Mouse (Mus musculus): ENCODE measurements at regions not wholly inside any gene's neighbourhood (a gene's known extent, or its start where the extent isn't known, plus 50 kb on each side); places are given as distances from the start of the nearest gene placed in this dataset.

DNA sequence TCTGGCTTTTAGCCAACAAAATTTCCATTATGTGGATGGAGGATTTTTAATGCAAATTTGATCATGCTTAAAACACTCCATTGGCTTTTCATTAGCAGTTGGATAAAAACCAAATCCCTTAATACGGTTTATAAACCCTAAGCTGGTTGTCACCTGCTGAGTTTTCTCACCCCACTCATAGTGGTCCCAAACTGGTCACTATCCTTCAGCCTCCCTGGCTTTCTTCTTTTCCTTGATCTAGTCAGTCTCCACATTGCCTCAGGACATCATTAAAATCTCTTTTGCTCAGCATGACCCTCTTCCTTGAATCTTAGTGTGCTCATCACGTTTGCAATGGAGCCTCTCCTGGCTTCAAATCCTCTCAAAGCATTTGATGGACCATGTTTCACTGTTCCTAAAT lies 340.9 kb upstream of the Cntn3 start:
- H3K9me3 ChIP-seq (ENCODE audit: control insufficient read depth, low read length), result no peaks in the 10 kb centered on the region
- H3K27me3 ChIP-seq (ENCODE audit: control insufficient read depth, insufficient read depth, low read length), result no peaks in the 10 kb centered on the region
- H3K27ac ChIP-seq (replicated peaks; ENCODE audit: low read depth, low read length), result no peak overlapping the region
- no peak for ATAC-seq (ENCODE audit: low FRiP score, low TSS enrichment)
- H3K9ac ChIP-seq (replicated peaks; ENCODE audit: low read length), result no peak overlapping the region
- no peak overlapping the region for H3K4me3 ChIP-seq (replicated peaks; ENCODE audit: low read depth, low read length)
- peak; percentile 42 for DNase-seq
- H3K36me3 ChIP-seq (ENCODE audit: control insufficient read depth, insufficient read depth, low read length), result no peaks in the 10 kb centered on the region
- WGBS, result 37% methylated on average over 2 of the region's 2 CpGs
- H3K4me2 ChIP-seq (ENCODE audit: low read length), result no peak overlapping the region
- no peaks in the 10 kb centered on the region for H3K4me1 ChIP-seq (ENCODE audit: control insufficient read depth, insufficient read depth, low read length)

DNA sequence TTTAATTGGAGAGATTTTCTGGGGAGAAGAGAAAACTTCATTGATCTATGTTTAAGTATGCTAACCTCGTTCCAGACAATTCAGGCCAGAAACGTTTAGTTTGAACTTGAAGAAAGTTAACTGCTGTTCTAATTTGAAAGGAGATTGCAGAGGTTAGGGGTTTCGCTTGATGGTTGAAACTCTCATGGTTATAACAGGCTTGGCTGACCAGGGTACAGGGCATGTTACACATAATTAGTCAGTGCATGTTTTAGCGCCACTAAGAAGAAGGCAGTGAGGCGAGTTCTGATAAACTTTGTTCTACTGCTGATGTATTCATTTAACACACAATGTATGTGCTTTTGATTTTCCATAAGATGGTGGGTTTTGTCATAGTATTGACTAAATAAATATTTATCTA lies 331.1 kb upstream of the Cntn3 start:
- ATAC-seq (ENCODE audit: low FRiP score, low TSS enrichment) (no peak; the same call in 1 of the 2 replicates), DNase-seq (peak; percentile 35)
- Histone ChIP-seq H3K4me1 (ENCODE audit: control insufficient read depth, insufficient read depth, low read length) (no peaks in the 10 kb centered on the region), H3K27ac (replicated peaks; ENCODE audit: low read depth, low read length) (no peak overlapping the region), H3K4me2 (ENCODE audit: low read length) (no peak overlapping the region), H3K27me3 (ENCODE audit: control insufficient read depth, insufficient read depth, low read length) (no peaks in the 10 kb centered on the region), H3K9ac (replicated peaks; ENCODE audit: low read length) (no peak overlapping the region), H3K36me3 (ENCODE audit: control insufficient read depth, insufficient read depth, low read length) (no peaks in the 10 kb centered on the region), H3K9me3 (ENCODE audit: control insufficient read depth, low read length) (no peaks in the 10 kb centered on the region), H3K4me3 (replicated peaks; ENCODE audit: low read depth, low read length) (no peak overlapping the region)
- WGBS, result 19% methylated on average over 5 of the region's 5 CpGs

DNA sequence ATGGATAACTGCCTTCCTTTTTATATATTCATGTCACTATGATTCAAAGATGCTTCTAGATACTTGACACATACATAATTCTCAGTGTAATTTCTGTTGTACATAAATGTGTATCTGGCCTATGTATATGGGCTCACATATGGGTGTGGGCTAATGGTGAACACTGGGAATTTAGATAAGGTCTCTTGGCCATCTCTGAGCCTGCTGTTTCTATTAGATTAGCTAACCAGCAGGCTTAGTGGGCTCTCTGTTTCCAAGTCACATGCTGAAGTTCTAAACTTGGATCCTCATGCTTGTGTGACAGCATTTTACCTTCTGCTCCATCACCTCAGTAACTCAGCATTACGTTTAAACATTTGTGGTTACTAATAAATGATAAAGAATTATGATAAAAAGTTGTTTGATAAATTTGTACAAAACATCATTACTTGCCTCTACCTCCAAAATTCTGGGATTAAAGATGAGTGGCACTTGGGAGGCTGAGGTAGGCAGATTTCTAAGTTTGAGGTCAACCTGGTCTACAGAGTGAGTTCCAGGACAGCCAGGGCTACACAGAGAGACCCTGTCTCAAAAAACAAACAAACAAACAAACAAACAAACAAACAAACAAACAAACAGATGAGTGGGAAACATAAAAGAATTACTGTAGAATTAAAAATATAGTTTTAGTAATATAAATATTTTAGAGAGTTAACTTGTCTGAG lies 327.7 kb upstream of the Cntn3 start:
- H3K4me1 ChIP-seq (ENCODE audit: control insufficient read depth, insufficient read depth, low read length), result no peaks in the 10 kb centered on the region
- DNase-seq, result no peak
- no peaks in the 10 kb centered on the region for H3K9me3 ChIP-seq (ENCODE audit: control insufficient read depth, low read length)
- H3K27ac ChIP-seq (replicated peaks; ENCODE audit: low read depth, low read length), result no peak overlapping the region
- H3K9ac ChIP-seq (replicated peaks; ENCODE audit: low read length), result no peak overlapping the region
- H3K4me2 ChIP-seq (ENCODE audit: low read length), result no peak overlapping the region
- H3K4me3 ChIP-seq (replicated peaks; ENCODE audit: low read depth, low read length), result no peak overlapping the region
- no peaks in the 10 kb centered on the region for H3K36me3 ChIP-seq (ENCODE audit: control insufficient read depth, insufficient read depth, low read length)
- no peaks in the 10 kb centered on the region for H3K27me3 ChIP-seq (ENCODE audit: control insufficient read depth, insufficient read depth, low read length)
- no peak for ATAC-seq (ENCODE audit: low FRiP score, low TSS enrichment)
- 78% methylated on average over 1 of the region's 1 CpGs for WGBS

DNA sequence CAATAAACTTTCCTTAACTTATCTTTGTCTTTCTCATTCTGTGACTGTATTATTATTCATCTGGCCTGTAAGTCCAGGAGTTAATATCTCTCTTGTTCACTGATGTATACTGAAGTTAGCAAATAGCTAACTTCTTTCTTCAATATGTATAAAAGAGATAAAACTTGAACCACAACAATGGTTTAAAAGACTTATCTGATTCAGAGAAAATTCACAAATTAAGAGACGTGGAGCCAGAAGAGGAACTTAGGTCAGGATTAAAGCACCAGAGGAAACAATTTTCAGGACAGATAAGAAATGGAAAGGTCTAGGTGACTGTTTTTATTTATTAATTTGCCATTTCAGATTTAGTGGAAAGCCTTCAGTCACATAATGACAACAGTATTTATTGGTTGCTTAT lies 295.5 kb upstream of the Cntn3 start:
- H3K27me3 ChIP-seq (ENCODE audit: control insufficient read depth, insufficient read depth, low read length), result no peaks in the 10 kb centered on the region
- no peak overlapping the region for H3K4me2 ChIP-seq (ENCODE audit: low read length)
- H3K27ac ChIP-seq (replicated peaks; ENCODE audit: low read depth, low read length), result no peak overlapping the region
- H3K36me3 ChIP-seq (ENCODE audit: control insufficient read depth, insufficient read depth, low read length), result no peaks in the 10 kb centered on the region
- ATAC-seq (ENCODE audit: low FRiP score, low TSS enrichment) (no peak), DNase-seq (no peak)
- no peaks in the 10 kb centered on the region for H3K9me3 ChIP-seq (ENCODE audit: control insufficient read depth, low read length)
- WGBS, result 82% methylated on average over 1 of the region's 1 CpGs
- no peaks in the 10 kb centered on the region for H3K4me1 ChIP-seq (ENCODE audit: control insufficient read depth, insufficient read depth, low read length)
- no peak overlapping the region for H3K4me3 ChIP-seq (replicated peaks; ENCODE audit: low read depth, low read length)
- no peak overlapping the region for H3K9ac ChIP-seq (replicated peaks; ENCODE audit: low read length)

DNA sequence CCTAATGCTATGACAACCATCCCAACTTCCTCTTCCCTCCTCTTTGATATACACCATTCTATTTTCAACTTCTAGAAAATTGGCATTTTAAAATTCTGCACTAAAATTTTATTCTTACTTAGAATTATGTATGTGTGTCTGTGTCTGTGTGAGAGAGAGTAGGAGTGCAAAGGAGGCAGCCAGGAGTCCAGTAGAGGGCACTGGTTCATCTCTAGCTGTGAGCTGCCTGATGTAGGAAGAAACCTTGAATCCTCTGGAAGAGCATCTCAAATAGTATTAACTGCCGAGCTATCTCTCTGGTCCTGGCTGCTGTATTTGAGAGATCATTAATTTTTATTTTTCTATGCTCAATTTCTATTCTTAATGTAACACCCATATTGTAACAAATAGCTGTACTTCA lies 271.6 kb upstream of the Cntn3 start:
- no peaks in the 10 kb centered on the region for H3K4me1 ChIP-seq (ENCODE audit: control insufficient read depth, insufficient read depth, low read length)
- H3K27me3 ChIP-seq (ENCODE audit: control insufficient read depth, insufficient read depth, low read length), result no peaks in the 10 kb centered on the region
- no peak overlapping the region for H3K27ac ChIP-seq (replicated peaks; ENCODE audit: low read depth, low read length)
- H3K4me3 ChIP-seq (replicated peaks; ENCODE audit: low read depth, low read length), result no peak overlapping the region
- no peak overlapping the region for H3K4me2 ChIP-seq (ENCODE audit: low read length)
- no peaks in the 10 kb centered on the region for H3K36me3 ChIP-seq (ENCODE audit: control insufficient read depth, insufficient read depth, low read length)
- no peak for ATAC-seq (ENCODE audit: low FRiP score, low TSS enrichment)
- WGBS, result 35% methylated on average over 1 of the region's 1 CpGs
- no peak overlapping the region for H3K9ac ChIP-seq (replicated peaks; ENCODE audit: low read length)
- DNase-seq, result peak; percentile 53
- H3K9me3 ChIP-seq (ENCODE audit: control insufficient read depth, low read length), result no peaks in the 10 kb centered on the region

DNA sequence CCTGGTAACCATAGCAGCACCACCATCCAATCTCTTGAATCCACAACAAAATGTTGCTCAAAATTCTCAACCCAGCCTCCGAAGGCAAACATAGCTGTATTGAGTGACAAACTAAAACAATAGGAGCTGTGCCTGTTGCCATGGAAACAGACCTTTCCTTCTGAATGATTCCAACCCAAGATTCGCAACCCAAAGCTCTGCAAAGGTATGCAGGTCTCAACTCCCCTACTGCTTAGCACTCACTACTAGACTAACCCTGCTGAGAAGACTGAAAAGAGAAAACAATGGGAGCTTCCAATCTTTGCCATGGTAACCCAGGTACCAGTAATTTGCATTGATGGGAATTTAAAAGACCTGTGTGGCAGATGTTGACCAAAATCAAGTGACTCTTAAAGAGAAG lies 260.2 kb upstream of the Cntn3 start:
- 4% methylated on average over 2 of the region's 2 CpGs for WGBS
- Histone ChIP-seq H3K27ac (replicated peaks; ENCODE audit: low read depth, low read length) (no peak overlapping the region), H3K27me3 (ENCODE audit: control insufficient read depth, insufficient read depth, low read length) (no peaks in the 10 kb centered on the region), H3K9ac (replicated peaks; ENCODE audit: low read length) (no peak overlapping the region), H3K9me3 (ENCODE audit: control insufficient read depth, low read length) (no peaks in the 10 kb centered on the region), H3K4me2 (ENCODE audit: low read length) (no peak overlapping the region), H3K4me1 (ENCODE audit: control insufficient read depth, insufficient read depth, low read length) (no peaks in the 10 kb centered on the region), H3K36me3 (ENCODE audit: control insufficient read depth, insufficient read depth, low read length) (no peaks in the 10 kb centered on the region), H3K4me3 (replicated peaks; ENCODE audit: low read depth, low read length) (no peak overlapping the region)
- ATAC-seq (ENCODE audit: low FRiP score, low TSS enrichment) (no peak), DNase-seq (peak; percentile 73)

Measured in midbrain, embryonic 14.5 days (tissue).